Mouse (Mus musculus): Measurements from ENCODE around the gene Elp1. TPM values are rescaled to one million over a fixed set of nuclear protein-coding genes. Genes with fewer than 3 reads are reported as not detected.

Elp1 gene
- 3.7 and 4.6 TPM in 2 replicates for polyA plus RNA-seq (2012)

DNA sequence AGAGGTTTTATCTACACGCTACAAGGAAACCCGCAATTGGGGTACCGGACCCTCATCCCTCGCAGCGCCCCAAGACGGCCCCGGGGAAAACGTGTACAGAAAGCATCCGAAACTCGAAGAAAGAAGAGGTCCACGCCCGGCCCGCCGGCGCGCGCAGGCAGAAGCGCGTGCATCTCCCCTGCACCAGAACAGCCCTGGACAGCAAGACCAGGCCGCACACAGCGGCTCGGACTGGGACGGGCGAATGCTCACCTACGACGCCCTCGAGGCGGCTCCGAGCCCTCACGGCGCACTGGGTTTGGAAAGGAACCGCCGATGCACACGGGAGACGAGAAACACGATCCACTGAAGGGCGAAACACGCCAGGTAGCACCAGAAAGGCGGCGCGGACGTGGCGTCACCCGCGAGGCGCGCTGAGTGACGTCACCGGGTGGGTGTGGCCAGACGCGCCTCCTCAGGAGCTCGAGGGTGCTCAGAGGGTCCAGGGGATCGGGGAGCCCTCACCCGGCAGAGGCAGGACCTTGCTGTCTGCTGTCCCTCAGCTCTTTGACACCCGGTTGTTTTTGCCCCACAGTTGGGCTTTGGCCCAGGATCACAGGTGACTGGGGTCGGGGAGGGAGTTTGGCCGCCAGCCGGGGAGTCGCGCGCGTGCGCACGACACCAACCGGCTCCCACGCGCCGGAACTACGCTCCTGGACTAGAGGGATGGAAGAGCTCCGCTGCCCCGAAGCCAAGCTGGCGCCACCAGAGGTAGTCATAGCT lies at the start of gene Elp1, which contains the start of gene Fam206a:
Gene Elp1, minus strand, starts transcription at position 425 of the 762 bp plus-strand sequence.
Gene Fam206a, plus strand, starts transcription at position 439 of the 762 bp plus-strand sequence.
- TF ChIP-seq GATA1 (IDR thresholded peaks at IDR 0.05; ENCODE audit: low read length) = no peak

DNA sequence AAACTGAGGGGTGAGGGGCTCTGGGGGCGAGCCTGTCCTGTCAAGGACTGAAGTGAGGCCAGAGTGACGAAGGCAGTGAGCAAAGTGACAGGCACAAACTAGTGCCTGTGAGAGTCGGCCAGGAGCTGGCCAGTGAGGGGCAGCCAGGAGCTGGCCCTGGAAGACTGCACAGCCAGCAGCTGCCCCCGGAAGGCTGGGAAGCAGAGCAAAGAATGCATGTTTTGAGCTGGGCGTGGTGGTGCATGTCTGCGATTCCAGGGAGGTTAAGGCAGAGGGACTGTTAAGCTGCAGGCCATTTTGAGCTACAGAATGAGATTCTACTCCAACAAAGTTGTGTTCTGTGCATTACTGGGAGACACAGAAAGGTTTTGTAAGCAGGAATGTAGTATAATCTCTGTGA lies 48.6 kb upstream of the Elp1 start:
- TF ChIP-seq GATA1 (IDR thresholded peaks at IDR 0.05; ENCODE audit: low read length) = no peak

DNA sequence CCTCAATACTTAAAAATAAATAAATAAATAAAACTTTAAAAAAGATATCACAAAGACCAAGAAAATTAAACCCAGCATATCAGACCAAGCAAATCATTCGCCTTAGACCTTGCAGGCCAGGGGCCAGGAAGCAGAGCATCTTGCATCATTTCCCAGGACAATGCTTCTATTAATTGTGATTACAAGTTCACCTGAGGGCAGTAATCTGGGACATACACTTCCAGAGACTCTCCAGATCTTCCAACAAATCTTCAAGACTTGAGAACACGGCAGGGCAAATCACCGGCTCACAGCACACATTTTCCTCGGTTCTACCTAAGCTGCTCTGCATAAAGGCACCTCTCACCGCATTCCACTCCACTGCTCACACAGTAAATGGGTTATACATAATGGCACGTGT lies 45.9 kb upstream of the Elp1 start:
- TF ChIP-seq GATA1 (IDR thresholded peaks at IDR 0.05; ENCODE audit: low read length) = no peak

DNA sequence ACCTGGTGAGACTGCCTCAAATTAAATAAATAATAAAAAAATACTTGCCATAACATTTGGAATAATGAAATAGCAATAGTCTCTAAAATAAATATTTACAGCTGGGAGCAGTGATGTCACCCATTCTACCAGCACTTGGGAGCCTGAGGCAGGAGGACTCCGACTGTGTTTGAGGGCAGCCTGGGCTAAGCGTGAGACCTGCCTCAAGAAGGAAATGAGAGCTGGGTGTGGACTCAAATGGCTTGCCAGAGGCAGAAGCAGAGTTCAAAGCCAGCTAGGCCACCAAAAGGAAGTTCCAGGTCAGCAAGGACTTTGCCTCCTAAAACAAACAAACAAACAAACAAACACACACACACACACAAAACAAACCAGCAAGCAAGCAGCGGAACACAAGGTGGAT lies 45.3 kb upstream of the Elp1 start:
- TF ChIP-seq GATA1 (IDR thresholded peaks at IDR 0.05; ENCODE audit: low read length) = no peak

DNA sequence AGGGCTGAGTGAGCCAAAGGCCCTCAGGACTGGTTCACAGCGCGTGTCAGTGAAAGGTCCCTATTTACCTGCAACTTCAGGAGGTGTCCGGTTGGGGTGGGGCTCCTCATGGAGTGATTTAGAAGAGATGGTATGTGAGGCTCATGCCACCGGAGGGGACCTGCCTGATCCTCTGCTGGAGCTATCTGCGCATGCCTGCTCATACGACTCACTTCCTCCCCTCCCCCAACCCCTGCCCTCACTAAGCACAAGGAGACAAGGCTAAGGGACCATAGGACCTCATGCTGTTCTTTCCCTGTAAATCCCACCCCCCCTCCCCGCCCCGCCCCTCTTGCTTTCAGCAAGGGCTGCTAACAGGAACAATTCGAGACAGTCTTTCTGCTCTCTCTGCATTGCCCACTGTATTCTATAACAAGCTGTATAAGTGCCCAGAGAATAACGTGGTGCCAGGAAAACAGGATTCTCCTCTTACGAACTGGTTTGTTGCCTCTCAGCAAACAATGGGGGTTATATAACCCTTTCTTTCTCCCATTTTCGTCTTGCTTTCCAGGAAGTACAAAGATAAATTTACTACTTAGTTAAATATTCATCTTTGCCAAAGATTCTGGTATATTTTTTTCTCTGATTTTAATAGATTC lies 43.9 kb upstream of the Elp1 start:
- no peak for TF ChIP-seq GATA1 (IDR thresholded peaks at IDR 0.05; ENCODE audit: low read length)

DNA sequence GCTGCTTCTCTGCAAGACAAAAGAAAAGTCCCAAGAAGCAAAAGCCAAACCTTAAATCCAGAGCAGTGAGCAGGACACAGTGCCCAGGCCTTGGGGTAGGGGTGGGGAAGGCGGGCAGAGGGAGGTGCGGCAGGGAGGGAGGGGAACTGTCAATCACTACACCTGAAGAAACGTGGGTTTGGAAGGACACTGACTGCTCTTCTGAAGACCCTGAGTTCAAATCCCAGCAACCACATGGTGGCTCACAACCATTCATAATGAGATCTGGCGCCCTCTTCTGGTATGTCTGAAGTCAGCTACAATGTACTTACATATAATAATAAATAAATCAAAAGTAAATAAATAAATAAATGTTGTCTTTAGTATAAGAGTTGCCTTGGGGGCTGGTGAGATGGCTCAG lies 42.8 kb upstream of the Elp1 start:
- no peak for TF ChIP-seq GATA1 (IDR thresholded peaks at IDR 0.05; ENCODE audit: low read length)

DNA sequence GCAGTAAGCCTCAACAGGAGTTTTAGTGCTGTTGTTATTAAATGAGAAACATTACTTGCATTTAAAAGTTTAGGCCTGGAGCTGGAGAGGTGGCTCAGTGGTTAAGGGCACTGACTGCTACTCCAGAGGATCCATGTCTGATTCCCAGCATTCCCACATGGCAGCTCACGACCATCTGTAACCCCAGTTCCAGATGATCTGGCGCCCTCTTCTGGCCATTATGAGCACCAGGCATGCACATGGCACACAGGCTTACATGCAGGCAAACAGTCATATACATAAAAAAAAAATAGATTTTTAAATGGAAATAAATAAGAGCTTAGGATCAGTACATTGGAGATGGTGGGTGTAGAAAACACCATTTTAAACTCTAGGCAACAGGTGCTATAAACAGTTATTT lies 41.8 kb upstream of the Elp1 start:
- no peak for TF ChIP-seq GATA1 (IDR thresholded peaks at IDR 0.05; ENCODE audit: low read length)

DNA sequence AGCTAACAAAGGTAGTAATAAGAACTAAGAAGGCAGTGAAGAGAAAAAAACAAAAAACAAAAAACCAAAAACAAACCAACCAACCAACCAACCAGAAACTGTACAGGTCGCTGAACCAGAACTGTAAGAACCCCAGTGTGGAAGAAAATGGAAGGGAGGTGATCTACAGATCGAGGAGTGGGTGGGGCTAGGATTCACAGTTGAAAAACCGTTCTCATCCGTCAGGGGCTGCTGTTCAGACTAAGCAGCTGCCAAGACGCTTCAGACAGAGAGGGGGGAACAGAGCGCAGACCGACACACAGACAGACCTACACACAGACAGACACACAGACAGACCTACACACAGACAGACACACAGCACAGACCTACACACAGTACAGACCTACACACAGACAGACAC lies 40.4 kb upstream of the Elp1 start:
- no peak for TF ChIP-seq GATA1 (IDR thresholded peaks at IDR 0.05; ENCODE audit: low read length)

DNA sequence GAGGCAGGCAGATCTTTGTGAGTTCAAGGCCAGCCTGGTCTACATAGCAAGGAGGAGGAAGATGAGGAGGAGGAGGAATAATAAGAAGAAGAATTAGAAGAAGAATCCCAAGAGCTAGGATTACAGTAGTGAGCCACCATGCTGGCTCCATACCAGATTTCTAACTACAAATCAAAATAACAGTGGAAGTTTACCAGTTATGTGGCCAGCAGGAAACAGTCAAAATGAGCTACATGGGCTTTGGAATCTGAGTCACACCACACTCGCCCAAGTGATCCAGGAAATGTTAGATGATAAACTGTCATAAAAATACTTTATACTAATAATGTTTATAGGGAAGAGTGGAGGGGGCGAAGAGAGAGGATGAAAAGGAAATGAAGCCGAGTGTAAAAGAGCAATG lies 38.2 kb upstream of the Elp1 start:
- no peak for TF ChIP-seq GATA1 (IDR thresholded peaks at IDR 0.05; ENCODE audit: low read length)

DNA sequence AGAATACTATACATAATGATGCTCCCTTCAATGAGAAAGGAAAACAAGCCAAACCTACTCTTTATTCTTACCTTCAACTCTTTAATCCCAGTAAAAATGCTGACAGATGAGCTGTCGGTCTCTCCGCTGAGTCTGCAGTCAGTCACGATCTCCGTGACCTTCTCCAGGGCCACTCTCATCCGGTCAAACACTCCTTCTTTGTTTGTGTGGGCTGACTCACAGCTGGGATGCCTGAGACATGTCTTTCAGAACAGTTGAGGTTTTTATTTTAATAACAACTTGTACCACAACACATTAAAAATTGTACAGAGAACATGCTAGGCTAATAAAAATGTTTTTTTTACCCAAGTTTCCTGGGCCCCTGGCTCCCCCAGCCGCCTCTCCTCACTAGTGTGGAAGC lies 35.5 kb upstream of the Elp1 start:
- no peak for TF ChIP-seq GATA1 (IDR thresholded peaks at IDR 0.05; ENCODE audit: low read length)

DNA sequence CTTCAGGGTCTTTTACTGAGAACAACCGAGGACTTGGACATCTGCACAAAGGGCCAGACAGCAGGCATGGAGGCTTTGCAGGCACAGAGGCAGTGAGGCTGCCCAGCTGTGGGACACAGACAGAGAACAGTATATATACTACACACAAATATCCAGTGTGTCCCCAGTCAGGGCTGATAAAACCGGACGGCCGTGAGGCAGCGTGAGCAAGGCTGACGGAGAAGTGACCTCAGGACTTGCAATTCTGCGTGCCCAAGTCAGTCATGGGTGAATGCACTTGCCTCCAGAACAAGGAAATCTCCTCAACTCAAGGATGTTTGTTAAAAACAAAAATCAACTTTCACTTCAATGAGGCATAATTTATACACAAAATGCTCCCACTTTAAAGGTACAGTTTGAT lies 29.9 kb upstream of the Elp1 start:
- TF ChIP-seq GATA1 (IDR thresholded peaks at IDR 0.05; ENCODE audit: low read length) = no peak

DNA sequence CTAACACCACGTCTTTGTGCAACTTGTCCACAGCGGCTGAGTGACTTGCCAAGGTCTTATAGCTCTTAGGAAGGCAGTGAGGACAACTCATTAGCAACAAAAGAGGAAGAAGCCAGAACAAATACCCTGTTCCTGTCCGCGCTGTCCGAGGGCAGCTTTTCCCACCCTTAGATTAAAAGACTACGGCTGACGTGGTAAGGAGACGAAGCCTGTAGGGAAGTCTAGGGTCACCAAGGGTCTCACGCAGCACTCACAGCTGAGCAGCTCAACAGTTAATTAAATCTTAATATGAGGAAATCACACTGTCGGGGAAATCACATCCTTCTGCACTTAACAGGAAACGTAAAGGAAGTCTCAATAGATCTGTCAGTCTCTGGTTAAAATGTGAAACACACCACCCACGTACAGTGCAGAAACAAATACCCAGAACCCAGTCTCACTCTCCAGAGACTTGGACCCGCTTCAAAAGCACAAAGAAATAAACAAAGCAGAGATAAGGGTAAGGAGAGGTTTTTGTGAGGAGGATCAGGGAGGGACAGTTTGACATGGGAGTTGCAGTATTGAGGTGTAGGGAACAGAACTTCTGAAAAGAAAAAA lies 29.0 kb upstream of the Elp1 start:
- no peak for TF ChIP-seq GATA1 (IDR thresholded peaks at IDR 0.05; ENCODE audit: low read length)

DNA sequence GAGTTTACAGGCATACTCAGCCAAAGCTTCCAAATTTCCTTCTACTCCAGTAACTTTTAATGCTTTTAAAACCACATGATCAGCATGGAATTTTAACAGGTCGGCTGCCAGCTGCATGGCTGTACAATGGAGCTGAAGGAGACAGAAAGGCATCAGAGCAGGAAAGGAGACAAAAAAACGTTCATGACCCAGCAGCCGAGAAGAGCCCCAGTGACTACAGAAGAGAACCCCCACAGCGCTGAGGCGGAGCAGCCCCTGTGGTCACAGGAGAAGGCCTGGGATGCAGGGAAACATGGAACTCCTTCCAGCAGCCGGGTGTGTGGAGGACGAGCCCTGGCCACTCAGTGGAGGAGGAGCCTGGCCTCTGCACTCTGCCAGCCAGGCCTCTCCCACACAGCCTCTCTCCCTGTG lies 27.4 kb upstream of the Elp1 start:
- no peak for TF ChIP-seq GATA1 (IDR thresholded peaks at IDR 0.05; ENCODE audit: low read length)

DNA sequence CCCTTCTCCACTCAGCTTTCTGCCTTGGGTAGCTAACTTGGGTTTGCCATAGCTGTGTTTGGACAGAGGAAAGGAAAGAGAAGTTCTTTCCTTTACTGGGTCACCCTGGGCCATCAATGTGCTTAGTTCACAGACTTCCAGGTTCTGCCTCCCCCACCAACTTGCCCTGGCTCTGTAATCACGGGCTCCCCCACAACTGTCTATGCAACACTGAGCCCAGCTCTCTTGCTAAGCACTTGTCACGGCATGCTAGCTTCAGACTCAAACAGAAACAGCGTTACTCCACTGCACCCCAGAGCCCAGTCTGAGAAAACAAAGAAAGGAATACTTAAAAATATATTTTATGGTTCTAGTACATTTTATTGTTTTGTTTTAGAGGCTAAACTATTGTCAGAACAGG lies 26.8 kb upstream of the Elp1 start:
- TF ChIP-seq GATA1 (IDR thresholded peaks at IDR 0.05; ENCODE audit: low read length) = no peak

DNA sequence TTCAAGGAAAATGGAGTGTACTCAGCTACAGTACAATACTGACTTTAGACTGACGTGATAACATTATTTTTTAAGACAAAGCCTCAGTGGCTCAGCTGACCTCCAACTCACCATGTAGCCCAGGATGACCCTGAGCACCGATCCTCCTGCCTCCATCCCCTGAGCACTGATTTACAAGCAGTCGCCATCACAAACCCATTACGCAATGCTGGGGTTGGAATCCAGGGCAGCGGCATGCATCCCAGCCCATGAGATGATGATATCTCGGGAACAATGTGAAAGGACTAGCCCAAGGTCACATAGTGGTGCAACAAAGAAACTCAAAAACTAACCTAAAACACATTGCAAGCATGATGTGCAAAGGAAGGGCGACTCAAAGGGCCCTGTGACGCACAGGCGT lies 22.1 kb upstream of the Elp1 start:
- no peak for TF ChIP-seq GATA1 (IDR thresholded peaks at IDR 0.05; ENCODE audit: low read length)

DNA sequence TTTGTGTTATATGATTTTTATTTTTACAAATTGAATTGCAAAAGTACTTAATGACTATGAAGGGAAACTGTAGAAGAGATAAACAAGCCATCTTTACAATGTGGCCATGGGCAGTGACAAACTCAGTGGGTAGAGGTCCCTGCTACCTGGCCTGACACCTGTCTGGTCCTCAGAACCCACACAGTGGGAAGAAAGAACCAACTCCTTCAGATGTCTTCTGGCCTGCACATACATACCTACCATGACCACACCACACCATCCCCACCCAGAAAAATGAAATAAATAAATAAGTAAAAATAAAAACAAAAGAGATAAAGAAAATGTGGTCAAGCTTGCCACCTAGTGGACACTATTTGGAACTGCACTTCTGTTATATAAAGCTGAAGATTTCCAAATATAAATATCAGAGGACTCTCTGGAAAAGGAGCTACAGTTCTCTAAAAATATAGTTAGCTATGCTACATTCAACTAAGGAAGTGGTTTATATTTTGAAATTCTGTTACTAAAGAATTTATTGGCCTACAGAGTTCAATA lies 18.0 kb upstream of the Elp1 start:
- TF ChIP-seq GATA1 (IDR thresholded peaks at IDR 0.05; ENCODE audit: low read length) = no peak

All from G1E-ER4 (cell line).